Mouse (Mus musculus) CH12.LX (cell line): ENCODE data around the gene Cst13.

ENCODE experiments used
- CHD2 ChIP-seq: IDR thresholded peaks from 2 replicates; pipeline ENCODE4 v1.6.1; 2011; ENCODE audit warnings: low read length, improper control_type of control experiment
- CTCF ChIP-seq, 2 experiments: IDR thresholded peaks in 1 of 2; conservative IDR thresholded peaks in 1 of 2; 2 replicates each; pipeline ENCODE4 v1.5.1; 2011 to 2012; ENCODE audit warnings: low read depth in 2 of 2, low read length in 2 of 2, improper control_type of control experiment in 1 of 2, inconsistent platforms in 1 of 2, mild to moderate bottlenecking in 1 of 2, moderate library complexity in 1 of 2
- EP300 ChIP-seq: IDR thresholded peaks from 2 replicates; pipeline ENCODE4 v1.6.1; 2011; ENCODE audit warnings: low read length, improper control_type of control experiment
- HCFC1 ChIP-seq: IDR thresholded peaks from 2 replicates; pipeline ENCODE4 v1.6.1; 2012; ENCODE audit warnings: low read depth, mild to moderate bottlenecking, inconsistent platforms, low read length, improper control_type of control experiment
- JUND ChIP-seq: conservative IDR thresholded peaks from 2 replicates; pipeline ENCODE4 v1.6.1; 2011; ENCODE audit warnings: low read depth, low read length, improper control_type of control experiment
- MAFK ChIP-seq: IDR thresholded peaks from 2 replicates; pipeline ENCODE4 v1.6.1; 2011; ENCODE audit warnings: low read length, improper control_type of control experiment; ENCODE audit not compliant: insufficient replicate concordance
- NELFE ChIP-seq: IDR thresholded peaks from 2 replicates; pipeline ENCODE4 v1.6.1; 2011; ENCODE audit warnings: low read depth, low read length, improper control_type of control experiment
- POLR2AphosphoS2 ChIP-seq: IDR thresholded peaks from 2 replicates; pipeline ENCODE4 v1.6.1; 2011; ENCODE audit warnings: low read depth, low read length, improper control_type of control experiment
- TBP ChIP-seq: conservative IDR thresholded peaks from 2 replicates; pipeline ENCODE4 v1.6.1; 2011; ENCODE audit warnings: low read depth, low read length, improper control_type of control experiment
- USF2 ChIP-seq: conservative IDR thresholded peaks from 2 replicates; pipeline ENCODE4 v1.6.1; 2011; ENCODE audit warnings: low read depth, low read length, improper control_type of control experiment

DNA sequence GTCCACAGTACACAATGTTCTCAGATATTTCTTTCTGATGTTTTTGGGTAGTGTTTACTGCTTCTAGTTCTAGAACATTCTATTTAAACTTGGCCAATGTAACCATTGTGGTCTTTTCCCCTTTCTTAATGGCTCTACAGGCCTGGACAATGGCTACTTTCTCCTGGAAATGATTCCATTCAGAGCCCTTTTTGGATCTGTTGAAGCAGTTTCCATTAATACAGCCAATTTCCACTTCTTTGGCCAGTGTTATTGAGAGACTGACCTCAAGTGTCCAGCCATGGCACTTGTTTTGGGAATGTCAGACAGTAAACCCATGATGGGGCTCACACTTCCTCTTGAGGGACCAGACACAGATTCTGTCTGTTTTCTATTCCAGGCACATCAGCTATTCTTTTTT lies 41.8 kb downstream of the Cst13 start:
- TF ChIP-seq MAFK (no peak), CTCF (conservative IDR thresholded peaks at IDR 0.05 in 1 of 2, IDR thresholded peaks at IDR 0.05 in 1 of 2; ENCODE audit: low read depth in 2 of 2, low read length in 2 of 2) (no peak), JUND (no peak), NELFE (no peak), HCFC1 (no peak), POLR2AphosphoS2 (no peak), TBP (no peak), EP300 (no peak), CHD2 (no peak), USF2 (no peak)
